Mouse (Mus musculus) liver, embryonic 14.5 days (tissue): ENCODE measurements at regions not wholly inside any gene's neighbourhood (a gene's known extent, or its start where the extent isn't known, plus 50 kb on each side); places are given as distances from the start of the nearest gene placed in this dataset.

Experiments used
- CTCF ChIP-seq: IDR thresholded peaks from 2 replicates; pipeline ENCODE4 v1.5.1; 2016; ENCODE audit warnings: antibody characterized with exemption, low read depth, control low read depth
- EP300 ChIP-seq: IDR thresholded peaks from 2 replicates; pipeline ENCODE4 v1.6.1; 2016; ENCODE audit warnings: antibody characterized with exemption, low read depth

- no peak for TF ChIP-seq EP300
- no peak for TF ChIP-seq CTCF
Measured at GRCm38 (mm10) chr8:88045995-88046394, 72.6 kb upstream of the Cnep1r1 start.
